Mouse (Mus musculus): ENCODE measurements around the gene Cst3. TPM values are rescaled to one million over a fixed set of nuclear protein-coding genes. Genes with fewer than 3 reads are reported as not detected.

Cst3 gene
- polyA plus RNA-seq, 1 experiment: 636 TPM

DNA sequence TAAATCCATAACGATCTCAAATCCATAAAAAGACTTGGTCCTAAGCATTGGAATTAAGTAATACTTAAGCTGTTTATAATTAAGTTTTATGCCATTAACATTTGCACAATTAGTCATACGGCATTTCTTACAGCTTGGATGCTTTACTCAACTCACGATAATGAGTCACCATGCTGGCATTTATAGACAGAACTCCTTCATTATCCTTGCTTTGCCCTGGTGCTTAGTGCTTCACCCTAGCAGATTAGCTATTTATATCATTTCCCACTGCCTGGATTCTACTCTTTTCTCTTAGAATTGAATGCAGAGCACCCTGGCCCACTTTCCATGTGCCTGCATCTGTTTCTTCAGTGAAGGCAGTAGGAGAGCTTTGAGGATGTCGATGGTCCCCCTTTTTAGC, 18.0 kb downstream of the Cst3 start:
- TF ChIP-seq GATA1 (IDR thresholded peaks at IDR 0.05; ENCODE audit: borderline replicate concordance, low read length): no peak
- TF ChIP-seq FLI1 (IDR thresholded peaks at IDR 0.05; ENCODE audit: low read length): no peak
- Histone ChIP-seq H3K9me3 (peaks cover 6% of the 10 kb centered on the region), H3K4me3 (replicated peaks) (no peak overlapping the region), H3K36me3 (replicated peaks; ENCODE audit: low read length) (no peaks in the 10 kb centered on the region), H3K4me1 (peaks cover 16% of the 10 kb centered on the region), H3K27me3 (replicated peaks) (no peaks in the 10 kb centered on the region)

DNA sequence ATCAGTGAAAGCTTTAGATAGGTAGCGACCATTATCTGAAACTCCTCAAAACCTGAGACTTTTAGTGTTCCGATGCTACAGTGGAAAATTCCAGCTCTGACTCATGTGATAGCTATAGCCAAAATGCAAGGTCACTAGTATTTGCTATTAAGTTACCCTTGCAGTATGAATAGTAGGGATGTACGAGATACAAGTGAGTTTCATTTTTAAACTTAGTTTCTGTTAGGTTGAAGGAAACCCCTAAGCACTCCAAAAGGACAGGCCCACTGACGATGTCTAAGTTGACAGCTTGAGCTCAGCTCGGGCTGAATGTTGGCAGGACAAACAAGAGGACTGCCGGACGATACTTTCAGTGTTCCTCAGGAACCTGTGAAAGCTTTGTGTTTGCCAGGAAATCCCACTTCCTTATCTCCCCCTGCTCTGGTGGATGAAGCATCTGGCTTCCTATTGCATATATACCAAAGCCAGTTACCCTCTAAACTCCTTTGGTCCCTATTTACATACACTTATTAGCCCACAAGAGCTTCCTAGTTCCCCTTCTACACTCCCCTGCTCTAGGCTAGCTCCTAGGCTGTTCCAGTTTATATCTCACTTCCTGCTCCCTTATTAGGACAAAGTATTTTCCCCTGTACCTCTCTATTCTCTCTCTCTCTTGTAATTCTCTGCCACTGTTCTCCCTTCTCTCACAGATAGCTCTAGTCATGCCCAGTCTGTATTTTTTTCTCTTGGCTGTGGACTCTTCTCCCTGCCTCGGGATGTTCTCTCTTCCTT, 18.7 kb downstream of the Cst3 start:
- Histone ChIP-seq H3K4me1 (peaks cover 16% of the 10 kb centered on the region), H3K4me3 (replicated peaks) (peak overlapping the region; percentile 8), H3K9me3 (peaks cover 6% of the 10 kb centered on the region), H3K36me3 (replicated peaks; ENCODE audit: low read length) (no peaks in the 10 kb centered on the region), H3K27me3 (replicated peaks) (no peaks in the 10 kb centered on the region)
- no peak for TF ChIP-seq FLI1 (IDR thresholded peaks at IDR 0.05; ENCODE audit: low read length)
- no peak for TF ChIP-seq GATA1 (IDR thresholded peaks at IDR 0.05; ENCODE audit: borderline replicate concordance, low read length)

DNA sequence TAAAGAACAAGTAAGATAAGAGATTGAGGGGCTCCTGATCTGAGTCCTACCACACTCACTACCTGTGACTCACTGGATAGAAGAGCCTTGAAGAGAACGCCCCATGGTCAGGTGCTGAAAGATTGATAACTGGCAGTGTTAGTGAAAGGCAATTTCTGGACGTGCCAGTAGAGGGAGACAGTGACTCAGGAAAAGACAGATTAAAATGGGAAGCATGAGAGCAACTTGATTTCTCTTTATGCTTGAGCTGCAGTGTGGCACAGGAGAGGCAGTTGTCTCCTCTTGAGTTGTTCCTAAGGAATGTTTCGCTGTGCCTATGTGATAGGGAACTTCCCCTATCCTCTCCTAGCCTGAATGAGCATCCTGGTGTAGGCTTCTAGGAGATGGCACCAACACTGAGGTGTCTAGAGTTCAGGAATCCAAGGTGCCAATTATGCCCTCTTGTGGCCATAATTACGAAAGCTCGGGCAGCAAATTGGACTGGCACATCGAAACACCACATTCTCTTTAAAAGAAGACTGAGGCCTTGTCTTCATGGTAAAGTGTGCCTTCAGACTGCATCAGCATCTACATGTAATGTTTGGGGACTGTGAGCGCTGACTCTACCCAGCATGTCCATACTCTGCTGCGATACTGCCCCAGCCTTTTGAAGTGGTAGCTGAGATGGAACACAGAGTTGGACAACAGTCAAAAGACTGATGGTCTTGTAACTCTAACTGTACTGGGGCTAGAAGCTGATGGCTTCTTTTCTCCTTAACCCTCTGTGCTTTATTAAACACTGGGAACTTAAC, 24.2 kb downstream of the Cst3 start:
- Histone ChIP-seq H3K4me3 (replicated peaks) (peak overlapping the region; percentile 85), H3K9me3 (peaks cover 6% of the 10 kb centered on the region), H3K27me3 (replicated peaks) (no peaks in the 10 kb centered on the region), H3K4me1 (peaks cover 6% of the 10 kb centered on the region), H3K36me3 (replicated peaks; ENCODE audit: low read length) (no peaks in the 10 kb centered on the region)
- TF ChIP-seq FLI1 (IDR thresholded peaks at IDR 0.05; ENCODE audit: low read length) (no peak), GATA1 (IDR thresholded peaks at IDR 0.05; ENCODE audit: borderline replicate concordance, low read length) (no peak)

DNA sequence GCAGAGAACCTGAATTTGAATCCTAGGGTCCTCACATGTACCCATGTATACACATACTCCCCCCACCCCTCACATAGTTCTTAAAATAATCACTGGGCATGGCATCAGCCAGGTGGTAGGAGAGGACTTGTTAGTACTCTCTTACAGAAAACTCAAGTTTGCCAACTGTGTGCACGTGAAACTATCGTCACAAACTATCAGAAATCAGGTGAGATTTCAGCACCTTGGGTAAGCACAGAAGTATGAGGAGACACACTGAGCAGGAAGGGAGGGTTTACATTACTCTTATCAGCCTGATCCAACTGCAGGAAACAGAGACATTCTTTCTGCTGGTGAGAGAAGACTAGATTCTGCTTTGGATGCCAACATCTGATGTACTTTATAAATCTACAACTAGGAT, 36.3 kb downstream of the Cst3 start:
- Histone ChIP-seq H3K9me3 (no peaks in the 10 kb centered on the region), H3K4me3 (replicated peaks) (no peak overlapping the region), H3K36me3 (replicated peaks; ENCODE audit: low read length) (no peaks in the 10 kb centered on the region), H3K4me1 (no peaks in the 10 kb centered on the region), H3K27me3 (replicated peaks) (no peaks in the 10 kb centered on the region)
- no peak for TF ChIP-seq GATA1 (IDR thresholded peaks at IDR 0.05; ENCODE audit: borderline replicate concordance, low read length)
- TF ChIP-seq FLI1 (IDR thresholded peaks at IDR 0.05; ENCODE audit: low read length): no peak

DNA sequence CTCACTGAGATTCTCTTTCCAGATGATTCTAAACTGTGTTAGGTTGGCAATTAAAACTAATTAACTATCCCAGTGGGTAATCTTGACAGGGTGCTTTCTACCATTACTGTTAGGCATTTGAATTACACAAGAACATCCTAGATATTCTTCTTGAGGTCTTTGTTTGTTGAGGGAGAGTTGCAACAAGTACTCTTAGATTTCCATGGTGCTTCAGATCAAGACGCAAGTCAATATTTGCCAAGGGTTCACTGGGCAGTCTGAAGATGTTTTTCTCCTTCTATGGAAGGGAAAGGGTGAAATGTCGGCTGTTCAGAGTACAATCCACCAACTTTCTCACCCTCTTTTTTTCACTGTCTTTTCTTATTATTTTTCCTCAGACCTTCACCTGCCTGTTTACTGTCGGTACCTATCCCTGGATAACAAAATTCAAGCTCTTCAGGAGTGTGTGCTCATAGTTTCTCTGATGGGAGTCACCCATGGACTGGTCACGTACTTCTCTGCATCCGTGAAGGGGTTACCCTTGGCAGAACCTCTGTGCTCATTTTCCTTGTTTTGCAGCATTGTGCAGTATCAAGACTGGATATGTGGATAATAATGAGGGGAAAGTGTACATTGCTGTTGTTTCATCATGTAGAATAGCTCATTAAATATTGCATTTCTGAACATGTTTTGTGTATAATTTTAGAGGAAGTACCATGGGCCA, 37.3 kb downstream of the Cst3 start:
- no peak overlapping the region for H3K4me3 ChIP-seq (replicated peaks)
- TF ChIP-seq GATA1 (IDR thresholded peaks at IDR 0.05; ENCODE audit: borderline replicate concordance, low read length): no peak
- TF ChIP-seq FLI1 (IDR thresholded peaks at IDR 0.05; ENCODE audit: low read length): no peak
- no peaks in the 10 kb centered on the region for H3K36me3 ChIP-seq (replicated peaks; ENCODE audit: low read length)
- no peaks in the 10 kb centered on the region for H3K9me3 ChIP-seq
- no peaks in the 10 kb centered on the region for H3K4me1 ChIP-seq
- no peaks in the 10 kb centered on the region for H3K27me3 ChIP-seq (replicated peaks)

DNA sequence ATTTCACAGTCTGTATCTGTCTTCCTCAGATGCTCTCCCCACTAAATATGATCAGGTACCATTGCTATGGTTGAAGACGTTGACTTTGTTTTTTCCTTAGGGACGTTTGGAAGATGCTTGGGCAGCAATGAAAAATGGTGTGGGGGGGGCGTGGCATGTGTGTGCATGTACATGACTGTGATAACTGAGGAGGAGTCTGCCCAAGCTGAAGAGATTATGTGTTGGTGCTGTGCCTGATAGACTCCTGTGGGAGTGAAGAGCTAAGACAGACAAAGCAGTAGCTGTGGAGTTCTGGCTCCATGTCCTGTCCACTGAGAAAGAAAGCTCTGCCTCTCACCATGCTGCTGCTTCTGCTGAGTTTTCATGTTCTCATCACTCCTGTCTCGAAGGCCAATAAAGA, 40.6 kb downstream of the Cst3 start, which contains the start of gene Cst9:
Gene Cst9 (plus strand): TSS at position 236 of the 400 bp plus-strand sequence.
- no peaks in the 10 kb centered on the region for H3K9me3 ChIP-seq
- TF ChIP-seq FLI1 (IDR thresholded peaks at IDR 0.05; ENCODE audit: low read length) (no peak), GATA1 (IDR thresholded peaks at IDR 0.05; ENCODE audit: borderline replicate concordance, low read length) (no peak)
- H3K36me3 ChIP-seq (replicated peaks; ENCODE audit: low read length): no peaks in the 10 kb centered on the region
- no peak within 1 kb of the TSS for H3K4me3 ChIP-seq (replicated peaks)
- H3K4me1 ChIP-seq: no peaks in the 10 kb centered on the region
- no peaks in the 10 kb centered on the region for H3K27me3 ChIP-seq (replicated peaks)

DNA sequence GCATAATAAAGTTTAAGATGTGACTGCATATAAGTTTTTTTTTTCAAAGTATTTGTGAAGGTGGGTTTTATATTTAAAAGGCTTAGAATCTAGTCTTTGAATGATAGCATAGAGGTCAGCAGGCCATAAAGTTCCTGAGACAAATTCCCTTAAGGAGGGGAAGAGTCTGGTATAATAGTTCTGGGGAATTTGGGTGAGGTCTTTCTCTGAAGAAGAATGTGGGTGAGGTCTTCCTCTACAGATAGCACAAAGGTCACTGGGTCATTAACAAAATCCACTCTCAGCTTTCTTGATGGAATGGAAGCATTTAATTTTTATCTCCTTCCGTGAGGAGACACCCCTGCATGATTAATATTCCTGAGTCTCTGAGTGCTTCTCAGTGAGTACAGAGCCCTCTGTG, 49.5 kb downstream of the Cst3 start:
- H3K36me3 ChIP-seq (replicated peaks; ENCODE audit: low read length): no peaks in the 10 kb centered on the region
- TF ChIP-seq FLI1 (IDR thresholded peaks at IDR 0.05; ENCODE audit: low read length): no peak
- no peaks in the 10 kb centered on the region for H3K9me3 ChIP-seq
- H3K4me3 ChIP-seq (replicated peaks): no peak overlapping the region
- no peaks in the 10 kb centered on the region for H3K4me1 ChIP-seq
- H3K27me3 ChIP-seq (replicated peaks): no peaks in the 10 kb centered on the region

Other genes starting within 250 kb of the Cst3 start
- gene Nxt1, start 203.1 kb downstream of the Cst3 start, polyA plus RNA-seq (2012; ENCODE audit: insufficient read depth, low replicate concordance): 2.6 and 25.6 TPM in 2 replicates
- gene Gzf1, start 194.7 kb downstream of the Cst3 start, polyA plus RNA-seq (2012; ENCODE audit: insufficient read depth, low replicate concordance): 5.2 and 17.8 TPM in 2 replicates
- gene Napb, start 143.2 kb downstream of the Cst3 start, polyA plus RNA-seq (2012; ENCODE audit: insufficient read depth, low replicate concordance): not detected in 2 replicates
- not detected in 2 replicates for gene Cstl1, start 125.3 kb downstream of the Cst3 start, polyA plus RNA-seq (2012; ENCODE audit: insufficient read depth, low replicate concordance)
- not detected in 2 replicates for gene Cst11, start 104.2 kb downstream of the Cst3 start, polyA plus RNA-seq (2012; ENCODE audit: insufficient read depth, low replicate concordance)
- gene 8030411F24Rik, start 93.7 kb downstream of the Cst3 start, polyA plus RNA-seq (2012; ENCODE audit: insufficient read depth, low replicate concordance): not detected in 2 replicates
- gene Cst12, start 86.3 kb downstream of the Cst3 start, polyA plus RNA-seq (2012; ENCODE audit: insufficient read depth, low replicate concordance): not detected in 2 replicates
- not detected in 2 replicates for gene Cst8, start 76.9 kb downstream of the Cst3 start, polyA plus RNA-seq (2012; ENCODE audit: insufficient read depth, low replicate concordance)
- gene Cst13, start 55.6 kb downstream of the Cst3 start, polyA plus RNA-seq (2012; ENCODE audit: insufficient read depth, low replicate concordance): not detected in 2 replicates
- gene Cst9, start 40.5 kb downstream of the Cst3 start, polyA plus RNA-seq (2012; ENCODE audit: insufficient read depth, low replicate concordance): not detected in 2 replicates
- not detected in 2 replicates for gene 9230104L09Rik, start 10.7 kb downstream of the Cst3 start, polyA plus RNA-seq (2012; ENCODE audit: insufficient read depth, low replicate concordance)
- not detected in 2 replicates for gene Gm1330, start 127.6 kb upstream of the Cst3 start, polyA plus RNA-seq (2012; ENCODE audit: insufficient read depth, low replicate concordance)
- gene Gm10750, start 141.5 kb upstream of the Cst3 start, polyA plus RNA-seq (2012; ENCODE audit: insufficient read depth, low replicate concordance): 1.5 TPM in 1 of 2 replicates, not detected in the other

All from megakaryocyte, embryonic 14.5 days (primary cell).